Mouse (Mus musculus) splenic B cell, adult 2 months (primary cell): ENCODE measurements around the gene Ndufb2.

Experiments used
- DNase-seq: peaks from one replicate; pipeline ENCODE4 v3.0.0-alpha.2; 2011; ENCODE audit warnings: low read depth, low spot score
- H3K27me3 ChIP-seq: 2 replicates; pipeline ENCODE4 v1.6.1; 2012; ENCODE audit warnings: mild to moderate bottlenecking, low read length, moderate library complexity, mixed read lengths; ENCODE audit not compliant: control insufficient read depth, poor library complexity, insufficient read depth, severe bottlenecking
- H3K36me3 ChIP-seq: 2 replicates; pipeline ENCODE4 v1.6.1; 2012; ENCODE audit warnings: mild to moderate bottlenecking, low read length, moderate library complexity, mixed read lengths; ENCODE audit not compliant: control insufficient read depth, poor library complexity, insufficient read depth, severe bottlenecking

Ndufb2 gene

GRCm38 (mm10) chr6:39607365-39607764 lies 15.0 kb downstream of the Ndufb2 start:
- no peaks in the 10 kb centered on the region for H3K27me3 ChIP-seq
- no peak for DNase-seq
- H3K36me3 ChIP-seq = no peaks in the 10 kb centered on the region; the same call in 1 of the 2 replicates

- 0 out of 2 replicates have a peak, but pooled peaks cover 1% of the 10 kb centered on the region for H3K36me3 ChIP-seq
- peak; percentile 18 for DNase-seq
- no peaks in the 10 kb centered on the region for H3K27me3 ChIP-seq
Observed at GRCm38 (mm10) chr6:39610207-39610606, 17.8 kb downstream of the Ndufb2 start.

DNA sequence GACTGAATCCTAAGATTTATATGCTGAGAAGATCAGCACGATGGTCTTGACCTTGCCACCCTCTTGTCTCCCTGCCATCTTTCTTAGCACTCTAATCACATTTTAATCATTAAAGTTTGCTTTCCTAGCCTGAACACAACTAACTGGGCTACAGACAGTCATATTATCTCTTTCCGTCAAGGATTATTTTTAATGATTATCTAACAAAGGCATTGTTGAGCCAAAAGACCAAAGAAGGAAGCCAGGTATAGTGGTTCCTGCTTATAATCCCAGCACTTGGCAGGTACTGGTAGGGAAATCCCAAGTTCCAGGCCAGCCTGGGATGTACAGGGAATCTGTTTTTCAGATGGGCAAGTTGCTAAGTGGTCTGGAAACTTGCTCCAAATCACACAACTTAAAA lies 18.9 kb downstream of the Ndufb2 start:
- no peaks in the 10 kb centered on the region for H3K27me3 ChIP-seq
- DNase-seq = no peak
- H3K36me3 ChIP-seq = 0 out of 2 replicates have a peak, but pooled peaks cover 4% of the 10 kb centered on the region
